Mouse (Mus musculus) lung, adult 2 months (tissue): ENCODE measurements around the gene Lekr1. TPM values are rescaled to one million over a fixed set of nuclear protein-coding genes. Genes with fewer than 3 reads are reported as not detected.

Experiments
- DNase-seq: peaks from one replicate; pipeline ENCODE4 v3.0.0; 2022
- H3K4me1 ChIP-seq: fragments of 200-500 bp; 2 replicates; pipeline ENCODE4 v1.6.1; 2011; ENCODE audit warnings: low read length; ENCODE audit not compliant: control insufficient read depth, insufficient read depth
- H3K4me3 ChIP-seq: fragments of 200-500 bp; replicated peaks from 2 replicates; pipeline ENCODE3; 2011; ENCODE audit warnings: low read depth, mild to moderate bottlenecking, control low read depth, low read length; ENCODE audit errors: extremely low read depth
- CTCF ChIP-seq: fragments of 200-500 bp; IDR thresholded peaks from 2 replicates; pipeline ENCODE4 v1.5.1; 2011; ENCODE audit warnings: mild to moderate bottlenecking, low read length, control low read depth; ENCODE audit not compliant: insufficient read depth
- POLR2A ChIP-seq: fragments of 200-500 bp; IDR thresholded peaks from 2 replicates; pipeline ENCODE4 v1.6.1; 2011; ENCODE audit warnings: low read depth, mild to moderate bottlenecking, control low read depth, low read length, borderline replicate concordance; ENCODE audit errors: extremely low read depth
- WGBS: fragments of 180-500 bp; shearing (Covaris S2); methylation state at CpG from one replicate; pipeline ENCODE4 v1.1.7; 2018; 5-methylcytosine and 5-hydroxymethylcytosine counted together
- polyA plus RNA-seq: library from polyadenylated mRNA; depleted of rRNA; stranded (reverse); fragments of >200 nt; gene quantifications from 2 replicates; pipeline ENCODE4 v1.2.3, GENCODE M21; 2012

Lekr1 gene
- polyA plus RNA-seq, 1 experiment: 1.3 TPM

DNA sequence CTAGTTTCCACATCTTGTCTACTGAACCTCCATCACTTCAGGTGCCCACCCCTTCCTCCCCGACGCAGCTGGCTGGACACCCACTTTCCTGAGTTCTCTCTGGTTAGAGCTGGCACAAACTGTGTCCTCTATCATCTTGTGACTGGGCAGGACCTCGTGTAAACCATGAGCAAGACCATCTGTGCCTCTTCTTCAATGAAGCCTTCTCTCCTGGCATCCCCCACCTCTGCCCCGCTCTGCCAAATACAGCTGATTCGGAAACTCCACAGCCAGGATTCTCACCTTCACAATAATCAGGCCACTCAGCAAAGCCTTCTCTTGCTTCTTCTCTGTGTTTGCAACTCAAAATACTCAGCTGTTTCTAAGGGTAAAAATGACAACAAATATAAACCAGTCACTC, 161.4 kb downstream of the Lekr1 start:
- TF ChIP-seq POLR2A: no peak
- no peak for TF ChIP-seq CTCF
- no peak overlapping the region for H3K4me3 ChIP-seq
- H3K4me1 ChIP-seq: peaks cover 2% of the 10 kb centered on the region; the same call in 1 of the 2 replicates
- DNase-seq: no peak
- 76% methylated on average over 5 of the region's 5 CpGs for WGBS

DNA sequence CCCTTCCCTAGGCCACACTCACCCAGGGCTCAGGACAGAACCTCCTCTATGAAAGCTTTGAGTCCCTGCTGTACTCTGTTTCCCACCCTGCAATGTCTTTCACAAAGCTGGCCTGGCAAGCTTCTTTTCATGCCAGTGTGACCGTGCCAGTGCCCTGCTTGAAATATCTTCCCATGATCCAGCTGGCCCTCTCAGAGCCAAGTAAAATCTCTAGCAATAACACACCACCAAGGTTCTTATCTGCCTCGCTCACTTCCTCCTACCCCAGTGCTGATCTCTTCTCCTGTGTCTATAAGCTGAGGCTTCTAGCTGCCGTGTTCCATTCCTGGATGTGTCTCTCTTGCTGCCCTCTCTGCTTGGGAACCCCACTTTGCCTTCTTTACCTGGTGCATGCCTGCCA, 162.0 kb downstream of the Lekr1 start:
- Histone ChIP-seq H3K4me3 (no peak overlapping the region), H3K4me1 (peaks cover 4% of the 10 kb centered on the region; the same call in 1 of the 2 replicates)
- no peak for DNase-seq
- WGBS: 57% methylated on average over 3 of the region's 3 CpGs
- TF ChIP-seq POLR2A (no peak), CTCF (no peak)

DNA sequence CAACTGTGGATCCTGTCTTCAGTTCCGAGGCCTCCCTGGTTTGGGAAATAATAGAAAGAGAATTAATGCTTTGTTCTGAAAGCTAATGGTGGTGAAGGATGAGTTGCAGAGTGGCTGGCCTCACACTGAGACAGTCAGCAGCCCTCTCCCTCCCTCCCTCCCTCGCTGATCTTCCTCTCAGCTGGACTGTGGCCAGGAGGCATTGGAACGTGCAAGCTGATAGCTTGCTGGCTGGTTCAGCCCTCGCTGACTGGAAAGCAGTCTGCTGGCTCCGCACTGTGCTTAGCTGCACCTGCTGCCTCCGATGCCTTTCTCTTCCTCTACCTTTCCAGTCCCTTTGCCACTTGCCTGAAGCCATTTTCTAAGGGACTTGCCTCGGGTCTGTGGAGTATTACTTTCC, 163.2 kb downstream of the Lekr1 start:
- no peak for TF ChIP-seq CTCF
- TF ChIP-seq POLR2A: no peak
- Histone ChIP-seq H3K4me1 (peaks cover 4% of the 10 kb centered on the region; the same call in 1 of the 2 replicates), H3K4me3 (no peak overlapping the region)
- 40% methylated on average over 7 of the region's 7 CpGs for WGBS
- DNase-seq: no peak

- H3K4me3 ChIP-seq: no peak overlapping the region
- 68% methylated on average over 7 of the region's 7 CpGs for WGBS
- H3K4me1 ChIP-seq: peaks cover 4% of the 10 kb centered on the region; the same call in 1 of the 2 replicates
- no peak for DNase-seq
- TF ChIP-seq POLR2A (no peak), CTCF (no peak)
Measured at GRCm38 (mm10) chr3:65829943-65830483, 164.0 kb downstream of the Lekr1 start.

DNA sequence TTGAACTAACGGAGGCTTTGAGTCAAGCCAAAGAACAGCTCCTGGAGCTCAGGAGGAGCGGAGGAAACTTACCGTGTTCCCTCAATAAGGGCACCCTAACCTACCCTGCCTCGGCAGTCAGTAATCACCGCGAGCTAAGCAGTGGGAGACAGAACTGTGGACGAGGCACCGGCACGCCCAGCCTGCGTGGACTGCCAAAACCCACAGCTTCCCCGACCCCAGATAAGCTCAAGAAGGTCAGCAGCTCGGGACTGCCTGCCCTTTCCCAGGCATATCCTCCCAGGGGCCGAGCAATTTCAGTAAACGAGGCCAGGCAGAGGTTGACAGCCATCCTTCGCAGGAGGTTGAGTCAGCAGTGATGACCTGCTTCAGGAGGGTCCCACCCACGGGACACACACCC, 164.8 kb downstream of the Lekr1 start:
- no peak for TF ChIP-seq POLR2A
- no peak for TF ChIP-seq CTCF
- no peak for DNase-seq
- H3K4me1 ChIP-seq: peaks cover 4% of the 10 kb centered on the region; the same call in 1 of the 2 replicates
- no peak overlapping the region for H3K4me3 ChIP-seq
- WGBS: 22% methylated on average over 16 of the region's 16 CpGs

DNA sequence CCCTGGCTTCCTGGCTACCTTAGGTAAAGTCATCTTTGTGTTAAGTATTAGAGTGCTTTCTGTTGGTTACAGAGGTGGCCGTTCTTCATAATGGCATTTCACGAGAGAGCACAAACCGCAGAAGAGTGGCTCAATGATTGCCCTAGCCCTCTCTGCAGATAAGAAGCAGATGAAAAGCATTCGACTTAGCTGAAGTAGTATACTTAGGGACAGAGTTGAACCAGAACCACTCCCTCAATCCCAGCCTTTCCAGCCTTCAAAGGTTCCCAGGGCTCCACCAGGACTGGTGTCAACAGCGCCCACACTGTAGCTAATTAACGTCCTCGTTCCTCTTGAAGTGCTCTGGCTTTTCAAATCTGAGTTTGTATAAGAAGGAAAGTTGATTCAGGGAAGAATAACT, 166.4 kb downstream of the Lekr1 start:
- H3K4me3 ChIP-seq: no peak overlapping the region
- no peak for DNase-seq
- 66% methylated on average over 7 of the region's 7 CpGs for WGBS
- H3K4me1 ChIP-seq: peaks cover 4% of the 10 kb centered on the region; the same call in 1 of the 2 replicates
- no peak for TF ChIP-seq CTCF
- no peak for TF ChIP-seq POLR2A

DNA sequence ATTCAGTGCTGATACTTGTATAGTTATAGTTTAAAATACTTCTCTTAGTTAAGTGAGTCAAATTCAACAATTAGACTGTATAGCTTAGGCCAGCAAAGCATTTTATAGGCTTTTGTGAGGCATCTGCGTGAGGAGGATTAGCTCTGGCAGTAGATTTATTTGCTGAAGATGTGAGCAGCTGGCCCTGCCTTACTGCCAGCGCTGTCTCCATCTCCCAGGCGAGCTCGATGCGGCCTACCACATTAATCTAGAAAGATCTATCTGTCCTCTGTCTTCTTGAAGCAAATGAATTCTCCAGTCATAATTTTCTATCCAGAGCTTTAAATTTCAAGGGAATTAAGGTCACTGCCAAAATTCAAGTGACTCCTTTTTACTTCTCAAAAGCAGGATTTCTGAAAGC, 170.4 kb downstream of the Lekr1 start:
- no peak overlapping the region for H3K4me3 ChIP-seq
- peaks cover 2% of the 10 kb centered on the region; the same call in 1 of the 2 replicates for H3K4me1 ChIP-seq
- TF ChIP-seq POLR2A (no peak), CTCF (no peak)
- 88% methylated on average over 5 of the region's 5 CpGs for WGBS
- DNase-seq: no peak

DNA sequence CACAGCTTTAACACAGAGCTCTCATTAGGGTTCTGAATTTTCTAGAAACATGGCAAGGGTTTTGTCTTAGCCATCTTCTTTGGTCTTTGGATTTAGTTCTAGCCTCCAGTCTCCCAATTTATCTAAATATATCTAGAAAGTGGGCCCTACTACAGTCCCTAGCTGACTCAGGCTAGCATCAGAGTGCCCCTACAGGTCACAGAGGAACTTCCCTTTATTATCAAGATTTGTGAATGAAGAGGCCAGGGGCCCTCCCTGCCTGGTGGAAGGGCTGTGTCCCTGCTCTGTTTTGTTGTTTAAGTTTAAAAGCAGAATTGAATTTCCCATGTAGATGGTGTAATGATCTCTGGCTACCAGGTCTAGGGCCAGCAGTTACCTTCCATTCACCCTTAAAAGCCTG, 173.6 kb downstream of the Lekr1 start:
- Histone ChIP-seq H3K4me3 (no peak overlapping the region), H3K4me1 (peaks cover 2% of the 10 kb centered on the region)
- no peak for DNase-seq
- TF ChIP-seq CTCF: no peak

- WGBS: 86% methylated on average over 8 of the region's 8 CpGs
Measured at GRCm38 (mm10) chr3:65841175-65841574, 175.1 kb downstream of the Lekr1 start.

GRCm38 (mm10) chr3:65842515-65843184, 176.6 kb downstream of the Lekr1 start:
- Histone ChIP-seq H3K4me3 (no peak overlapping the region), H3K4me1 (peaks cover 12% of the 10 kb centered on the region)
- no peak for DNase-seq
- TF ChIP-seq CTCF: no peak
- TF ChIP-seq POLR2A: no peak
- WGBS: 64% methylated on average over 5 of the region's 5 CpGs

More at GRCm38 (mm10) chr3:65841175-65841574, 175.1 kb downstream of the Lekr1 start:
- Histone ChIP-seq H3K4me3 (no peak overlapping the region), H3K4me1 (peaks cover 12% of the 10 kb centered on the region)
- DNase-seq: no peak
- no peak for TF ChIP-seq CTCF
- no peak for TF ChIP-seq POLR2A
